ENCODE assay signal across 8 mouse cellular contexts in the genomic region with DNA sequence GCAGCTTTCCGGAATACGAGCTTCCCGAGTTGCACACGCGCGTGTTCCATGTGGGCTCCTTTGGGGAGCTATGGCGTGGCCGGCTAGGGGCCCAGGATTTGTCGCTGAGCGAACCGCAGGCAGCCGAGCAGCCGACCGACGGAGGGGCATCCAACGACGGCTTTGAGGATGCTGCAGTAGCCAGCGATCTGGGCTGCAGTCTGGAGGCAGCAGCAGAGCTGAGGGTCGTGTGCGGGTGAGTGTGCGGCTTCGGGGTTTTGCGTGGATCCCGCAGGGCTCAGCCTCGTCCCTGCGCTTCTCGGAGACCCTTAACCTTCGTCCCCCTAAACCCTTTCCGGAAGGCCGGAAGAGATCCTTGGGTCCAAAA. TPM values are rescaled to one million over a fixed set of nuclear protein-coding genes. Genes with fewer than 3 reads are reported as not detected.
A peak's percentile ranks its signal among the peaks of the same experiment; 100 is the strongest.
DNase-seq lines count a peak whose midpoint lies in the region; ATAC-seq and TF ChIP-seq lines count a peak whose summit lies in the region.

No protein-coding gene starts in this region.

- peaks cover 12% of the 10 kb centered on the region for H3K4me1 ChIP-seq in forebrain, embryonic 14.5 days (ENCODE audit: control insufficient read depth, insufficient read depth, low read length)
- H3K4me1 ChIP-seq in liver, postnatal 0 days (ENCODE audit: insufficient read depth), result peaks cover 13% of the 10 kb centered on the region

- no peaks in the 10 kb centered on the region for H3K27me3 ChIP-seq in forebrain, embryonic 14.5 days (replicated peaks; ENCODE audit: control insufficient read depth, insufficient read depth, low read length)
- H3K27me3 ChIP-seq in liver, postnatal 0 days (ENCODE audit: insufficient read depth, low read length), result no peaks in the 10 kb centered on the region

- H3K9me3 ChIP-seq in forebrain, embryonic 14.5 days (replicated peaks; ENCODE audit: control insufficient read depth, low read length), result no peaks in the 10 kb centered on the region
- no peaks in the 10 kb centered on the region for H3K9me3 ChIP-seq in liver, postnatal 0 days (ENCODE audit: low read length)

- intact Hi-C loops in gastrocnemius, adult 2 months (cut with DNase I), result loop anchor here (5.0 kb wide), 2 partner anchors 109 to 111 kb away; partner anchors contain the start of gene Ccdc171
- intact Hi-C loops in gastrocnemius, postnatal 14 days (cut with DNase I; ENCODE audit: low total_unique reads), result no loop called here

- no peak for TF ChIP-seq EP300 in liver, postnatal 0 days (IDR thresholded peaks at IDR 0.05; ENCODE audit: low read depth)

- H3K27ac ChIP-seq in gastrocnemius, adult 2 months, result peak overlapping the region; percentile 91
- H3K27ac ChIP-seq in forebrain, embryonic 14.5 days (ENCODE audit: low read depth, low read length), result peak overlapping the region; percentile 88
- H3K27ac ChIP-seq in liver, postnatal 0 days (ENCODE audit: low read depth), result peak overlapping the region; percentile 49

- DNase-seq in gastrocnemius, adult 2 months, result no peak
- DNase-seq in gastrocnemius, postnatal 14 days, result no peak
- DNase-seq in forebrain, embryonic 14.5 days (ENCODE audit: low spot score), result peak; percentile 30
- DNase-seq in liver, postnatal 0 days, result no peak
- DNase-seq in right cerebral cortex, postnatal 10 days (ENCODE audit: low spot score in 2 of 2), result no peak
- no peak for DNase-seq in layer of hippocampus, postnatal 36 days
- DNase-seq in right cerebral cortex, postnatal 36 days (ENCODE audit: low spot score in 2 of 2), result no peak

- H3K9ac ChIP-seq in forebrain, embryonic 14.5 days (ENCODE audit: low read length), result peak overlapping the region; percentile 94
- H3K9ac ChIP-seq in liver, postnatal 0 days (replicated peaks), result peak overlapping the region; percentile 90

- peak overlapping the region; percentile 68 for H3K4me2 ChIP-seq in forebrain, embryonic 14.5 days (ENCODE audit: low read length)
- peak overlapping the region; percentile 89 for H3K4me2 ChIP-seq in liver, postnatal 0 days (ENCODE audit: low read depth, low read length)

- peak; percentile 48 for ATAC-seq in CD4-positive, CD25-positive, alpha-beta regulatory T cell, adult 4 months
- ATAC-seq in forebrain, embryonic 14.5 days, result peak; percentile 65; the same call in 1 of the 2 replicates
- ATAC-seq in liver, postnatal 0 days, result peak; percentile 47

- peak overlapping the region; percentile 77 for H3K4me3 ChIP-seq in gastrocnemius, adult 2 months
- H3K4me3 ChIP-seq in forebrain, embryonic 14.5 days (ENCODE audit: low read depth, low read length), result peak overlapping the region; percentile 97
- peak overlapping the region; percentile 89 for H3K4me3 ChIP-seq in liver, postnatal 0 days (ENCODE audit: low read depth, low read length)

- under 1% methylated on average over 30 of the region's 30 CpGs for WGBS in forebrain, embryonic 14.5 days
- under 1% methylated on average over 30 of the region's 30 CpGs for WGBS in liver, postnatal 0 days (ENCODE audit: insufficient replicate concordance)

- peaks cover 7% of the 10 kb centered on the region; the same call in 1 of the 2 replicates for H3K36me3 ChIP-seq in forebrain, embryonic 14.5 days (ENCODE audit: control insufficient read depth, insufficient read depth, low read length)
- peaks cover 4% of the 10 kb centered on the region; the same call in 1 of the 2 replicates for H3K36me3 ChIP-seq in liver, postnatal 0 days (replicated peaks; ENCODE audit: insufficient read depth, low read length)

- TF ChIP-seq CTCF in gastrocnemius, adult 2 months (IDR thresholded peaks at IDR 0.05), result no peak
- TF ChIP-seq CTCF in liver, postnatal 0 days (IDR thresholded peaks at IDR 0.05; ENCODE audit: low read depth), result no peak

RNA-seq across cellular contexts. Expression of gene Snapc3, which starts 0.3 kb away (rescaled TPM):
- total RNA-seq in gastrocnemius, adult 2 months (2021), result 10 to 100 TPM in 1 of 2 experiments, 1 to 10 TPM in 1; 9.6 to 10.8 TPM
- 10 to 100 TPM; 12.8 to 13.3 TPM for total RNA-seq in gastrocnemius, postnatal 14 days (2021)
- 10 to 100 TPM; 39.8 to 48.2 TPM for polyA plus RNA-seq in CD4-positive, CD25-positive, alpha-beta regulatory T cell, adult 4 months (2017; shearing (Covaris generic))
- 90.0 and 101 TPM in 2 replicates for polyA plus RNA-seq in forebrain, embryonic 14.5 days (2014; fragmentation: Nextera tagmentation; extraction: Ambion mirVana)
- polyA plus RNA-seq in liver, postnatal 0 days (2015; fragmentation: Nextera tagmentation; extraction: Ambion mirVana), result 6.7 and 7.2 TPM in 2 replicates
- 10 to 100 TPM; 40.1 to 43.1 TPM for total RNA-seq in layer of hippocampus, postnatal 36 days (2021)
